Mouse (Mus musculus) Muller cell, postnatal 12 days (primary cell): Measurements from ENCODE around the gene Olfr959.

ENCODE experiments used
- DNase-seq: peaks from one replicate; pipeline ENCODE4 v3.0.0-alpha.2; 2015; ENCODE audit errors: inconsistent ontology term

The Olfr959 gene

DNA sequence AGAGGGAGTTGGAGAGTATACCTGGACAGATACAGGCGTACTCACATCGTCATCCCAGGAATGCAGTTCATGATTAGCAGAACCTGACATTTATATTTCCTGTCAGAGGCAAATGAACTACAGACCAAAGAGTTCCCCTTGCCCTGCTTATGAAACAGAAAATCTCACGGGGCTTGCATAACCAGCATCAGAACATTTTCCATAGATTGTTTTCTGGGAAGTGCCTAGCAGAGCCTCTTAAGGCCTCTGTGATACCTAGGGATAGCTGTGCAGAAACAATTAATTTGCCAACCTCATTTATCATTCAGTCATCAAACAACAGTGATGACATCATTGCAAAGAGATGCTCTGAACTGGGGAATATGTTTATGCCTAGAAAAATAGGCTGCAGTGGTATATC, at the start of gene Olfr959:
Olfr959 (minus strand) TSS at position 101 of the 400 bp plus-strand sequence.
- DNase-seq, result no peak

DNA sequence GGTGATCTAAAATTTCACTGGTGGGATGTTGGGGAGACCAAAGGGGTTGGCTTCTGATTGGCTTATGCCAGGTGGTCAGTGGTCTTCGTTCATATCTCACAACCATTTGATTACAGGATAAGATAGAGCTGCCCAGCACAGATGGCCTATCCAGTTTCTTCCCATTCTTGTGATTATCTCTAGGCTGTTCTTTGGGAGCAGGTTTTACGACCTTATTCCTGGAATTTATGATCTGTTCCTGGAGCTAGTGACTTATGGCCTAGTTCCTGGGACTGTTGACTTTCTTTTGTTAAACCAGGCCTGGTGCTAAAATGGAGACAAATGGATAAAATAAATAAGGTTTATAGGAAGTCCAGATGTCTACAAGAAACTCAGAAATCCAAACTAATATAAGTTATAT, 49.3 kb upstream of the Olfr959 start:
- DNase-seq, result no peak

DNA sequence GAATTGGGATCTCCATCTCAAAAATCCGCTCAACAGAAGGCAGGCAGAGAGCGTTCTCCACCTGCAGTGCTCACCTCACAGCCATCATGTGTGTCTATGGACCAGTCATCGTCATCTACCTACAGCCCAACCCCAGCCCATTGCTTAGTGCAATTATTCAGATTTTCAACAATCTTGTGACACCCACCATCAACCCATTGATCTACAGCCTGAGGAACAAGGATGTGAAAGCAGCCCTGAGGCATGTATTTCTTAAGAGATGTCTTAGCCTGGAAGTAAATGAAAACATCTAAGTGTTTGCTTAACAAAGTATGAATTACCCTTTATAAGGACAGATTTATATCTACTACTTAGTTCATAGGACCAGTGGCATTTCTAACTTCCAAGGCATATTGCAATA, 48.4 kb upstream of the Olfr959 start:
- DNase-seq, result no peak

DNA sequence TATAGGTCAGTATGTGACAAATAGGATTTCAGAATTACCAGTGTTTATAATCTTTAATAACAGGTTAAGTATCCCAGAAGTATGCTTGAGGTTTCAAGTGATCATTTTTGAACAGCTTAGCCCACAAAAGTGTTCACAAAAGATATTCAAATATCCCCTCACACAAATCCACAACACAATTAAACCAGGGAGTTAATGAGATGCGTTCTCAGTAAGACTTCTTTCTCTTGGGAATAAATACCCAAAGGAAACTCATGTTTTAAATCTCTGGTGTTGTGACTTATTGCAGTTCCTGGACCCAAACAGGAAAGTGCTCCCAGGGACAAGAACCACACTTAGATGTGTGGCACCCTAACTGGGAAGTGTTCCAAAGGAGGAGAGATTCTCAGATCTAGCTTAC, 45.7 kb upstream of the Olfr959 start, which contains the start of gene Olfr960:
Olfr960 (plus strand) TSS at position 301 of the 400 bp plus-strand sequence.
- no peak for DNase-seq

DNA sequence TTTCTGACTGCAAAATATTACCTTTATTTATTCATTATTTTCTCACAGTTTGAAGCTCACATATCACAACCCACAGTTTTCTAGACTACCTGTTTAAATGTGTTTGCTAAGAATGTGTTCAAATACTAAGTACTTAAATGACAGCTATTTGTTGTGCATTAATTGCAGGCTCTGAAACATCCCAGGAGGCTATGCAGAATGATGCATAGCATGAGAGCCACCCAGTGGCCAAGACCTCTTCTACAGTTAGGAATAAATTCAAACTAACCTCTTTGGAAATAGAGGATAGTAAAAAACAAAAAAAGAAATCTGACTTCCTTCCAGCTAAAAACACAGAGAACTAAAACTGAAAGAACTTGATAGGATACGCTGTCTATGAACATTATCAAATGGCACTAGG, 36.6 kb upstream of the Olfr959 start:
- DNase-seq, result no peak

DNA sequence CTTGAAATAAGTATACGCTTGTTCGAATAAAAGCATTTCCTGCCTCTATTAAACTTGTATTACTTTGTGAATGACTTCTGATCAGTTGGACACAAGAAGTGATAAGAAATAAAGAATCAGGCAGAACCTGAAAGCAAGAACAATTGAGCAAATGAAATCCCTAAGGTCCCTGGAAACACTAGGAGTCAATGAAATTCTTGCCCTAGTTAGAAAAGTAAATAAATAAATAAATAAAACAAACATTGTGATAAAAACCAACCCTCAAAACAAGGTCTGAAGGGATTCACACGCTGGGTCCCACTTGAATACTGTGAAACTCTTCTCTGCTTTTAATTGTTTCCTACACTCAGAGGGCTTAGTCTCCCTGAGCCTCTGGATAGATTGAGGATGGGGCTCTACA, 35.0 kb upstream of the Olfr959 start, which contains the start of gene Olfr148:
Olfr148 (plus strand) TSS at position 301 of the 400 bp plus-strand sequence.
- no peak for DNase-seq

DNA sequence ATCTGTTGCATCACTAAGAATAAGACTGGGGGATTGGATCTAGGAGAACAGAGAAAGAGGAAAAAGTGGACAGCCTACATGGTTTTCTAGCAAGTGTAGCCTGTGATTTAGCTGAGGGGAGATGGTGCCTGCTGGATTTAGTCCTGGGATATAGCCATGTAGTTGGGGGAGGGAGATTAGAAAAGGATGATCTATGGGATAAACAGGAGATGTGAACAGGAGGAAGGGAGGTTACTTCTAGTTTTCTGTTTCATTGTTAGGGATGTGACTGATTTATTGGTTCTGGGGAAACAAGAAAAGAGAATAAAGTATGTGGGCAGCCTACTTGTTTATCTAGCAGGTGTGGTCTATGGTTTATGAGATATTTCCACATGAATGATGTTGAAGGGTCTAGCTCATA, 33.1 kb upstream of the Olfr959 start:
- DNase-seq, result no peak

DNA sequence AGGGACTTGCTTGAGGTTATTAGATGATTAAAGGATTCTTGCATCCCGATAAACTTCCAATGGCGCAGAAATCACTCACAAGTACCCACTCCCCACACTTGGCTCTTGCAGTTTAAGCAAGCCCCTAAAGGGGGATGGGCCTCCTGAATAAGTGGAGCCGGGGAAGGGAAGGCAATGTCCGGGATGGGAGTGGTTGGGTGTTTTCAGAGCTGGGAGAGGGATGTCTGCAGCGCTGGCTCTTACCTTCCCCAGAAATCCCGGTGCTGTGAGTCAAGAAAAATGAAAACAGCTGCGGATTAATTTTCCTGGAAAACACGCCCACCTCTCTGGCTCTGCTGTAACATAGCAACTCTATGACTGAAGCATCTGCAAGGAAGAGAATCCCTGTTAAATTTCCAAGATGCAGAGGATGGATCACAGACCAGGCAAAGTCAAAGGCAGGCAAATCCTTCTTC, 28.7 kb upstream of the Olfr959 start, which contains the start of gene AW551984:
AW551984 (minus strand) TSS at position 405 of the 455 bp plus-strand sequence.
- peak; percentile 9 for DNase-seq

DNA sequence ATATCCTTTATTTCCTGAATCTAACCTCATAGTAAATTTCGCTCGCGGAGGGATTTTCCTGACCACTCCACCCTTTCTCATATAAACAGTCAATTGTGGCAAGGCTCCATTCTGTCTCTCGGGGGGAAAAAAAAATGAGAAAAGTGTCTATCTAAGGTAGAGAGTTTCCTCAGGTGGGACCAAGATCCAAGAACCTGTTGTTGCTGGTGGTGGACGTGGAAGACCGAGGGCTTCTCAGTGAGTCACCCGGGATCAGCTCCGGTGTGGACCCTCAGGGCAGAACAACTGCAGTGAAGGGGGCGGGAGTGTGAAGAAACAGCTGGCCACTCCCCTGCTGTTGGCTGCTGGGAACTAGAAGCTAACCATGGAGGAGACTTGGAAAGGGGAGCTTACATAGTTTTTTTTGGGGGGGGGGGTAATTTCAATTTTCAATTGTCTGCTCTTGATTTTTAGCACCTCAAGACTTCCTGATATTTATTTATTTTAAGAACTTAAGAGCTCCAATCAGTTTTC, 28.0 kb upstream of the Olfr959 start:
- DNase-seq, result peak; percentile 1

DNA sequence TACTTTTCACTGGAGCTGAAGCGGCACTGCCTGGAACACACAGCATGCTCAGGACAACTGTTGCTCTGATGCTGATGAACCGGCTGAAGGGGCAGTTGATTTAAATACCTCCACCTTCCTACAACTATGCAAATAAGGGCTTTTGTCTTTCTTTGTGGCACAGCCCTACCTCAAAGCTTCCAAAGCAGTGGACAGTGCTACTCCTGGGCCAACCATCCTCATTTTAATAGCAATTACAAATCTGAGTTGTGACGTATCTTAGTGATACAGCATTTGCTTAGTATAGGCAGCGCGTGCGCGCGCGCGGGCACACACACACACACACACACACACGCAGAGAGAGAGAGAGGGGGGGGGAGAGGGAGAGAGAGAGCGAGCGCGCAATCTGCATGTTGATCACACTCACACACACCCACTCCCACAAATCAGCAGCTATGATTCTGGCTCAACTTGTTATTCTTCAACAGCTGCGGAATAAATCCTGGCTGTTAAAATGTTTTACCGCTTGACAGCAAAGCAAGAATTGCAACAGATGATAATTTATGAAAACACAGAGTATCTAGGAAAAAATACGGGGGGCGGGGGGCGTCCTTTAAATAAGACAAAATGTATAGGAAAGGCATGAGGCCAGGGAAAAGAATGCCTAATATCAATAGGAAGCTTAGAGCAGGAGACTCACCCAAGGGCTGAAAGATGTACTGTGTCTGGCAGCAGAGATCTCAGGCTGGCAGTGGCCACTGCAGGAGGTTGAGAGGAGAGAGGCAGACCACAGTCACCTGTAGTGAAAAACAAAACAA, 27.4 kb upstream of the Olfr959 start:
- DNase-seq, result peak; percentile 9

DNA sequence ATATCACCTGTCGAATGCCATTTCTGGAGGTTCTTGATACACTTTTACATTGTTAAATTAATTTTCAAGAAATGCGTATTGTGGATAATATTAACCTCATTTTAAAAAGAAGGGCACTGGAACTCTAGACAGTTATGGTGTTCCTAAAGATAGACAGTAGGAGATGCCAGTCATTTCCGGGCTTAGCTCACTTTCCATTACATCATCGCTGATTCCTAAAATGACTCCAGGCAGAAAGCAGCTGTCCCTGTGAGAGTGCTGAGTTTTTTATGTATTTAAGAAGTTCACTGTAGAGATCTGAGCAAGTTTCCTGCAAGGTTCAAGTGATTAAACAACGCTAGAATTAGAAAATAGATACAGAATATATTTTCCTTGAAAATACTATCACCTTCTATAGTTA, 1.7 kb upstream of the Olfr959 start:
- no peak for DNase-seq

DNA sequence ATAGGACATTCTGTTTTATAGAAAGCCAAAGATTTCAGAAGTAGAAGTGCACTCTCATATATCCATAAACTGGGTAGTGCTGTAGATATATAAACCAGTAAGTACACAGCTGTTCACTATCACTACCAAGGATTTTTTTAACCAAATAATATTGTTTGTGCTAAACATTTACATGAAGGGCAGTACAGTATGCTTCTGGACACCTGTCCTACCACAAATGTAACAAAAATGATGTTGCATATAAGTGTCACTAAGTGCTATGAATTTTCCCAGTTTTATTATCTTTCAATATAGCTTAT, 17.1 kb downstream of the Olfr959 start:
- no peak for DNase-seq

DNA sequence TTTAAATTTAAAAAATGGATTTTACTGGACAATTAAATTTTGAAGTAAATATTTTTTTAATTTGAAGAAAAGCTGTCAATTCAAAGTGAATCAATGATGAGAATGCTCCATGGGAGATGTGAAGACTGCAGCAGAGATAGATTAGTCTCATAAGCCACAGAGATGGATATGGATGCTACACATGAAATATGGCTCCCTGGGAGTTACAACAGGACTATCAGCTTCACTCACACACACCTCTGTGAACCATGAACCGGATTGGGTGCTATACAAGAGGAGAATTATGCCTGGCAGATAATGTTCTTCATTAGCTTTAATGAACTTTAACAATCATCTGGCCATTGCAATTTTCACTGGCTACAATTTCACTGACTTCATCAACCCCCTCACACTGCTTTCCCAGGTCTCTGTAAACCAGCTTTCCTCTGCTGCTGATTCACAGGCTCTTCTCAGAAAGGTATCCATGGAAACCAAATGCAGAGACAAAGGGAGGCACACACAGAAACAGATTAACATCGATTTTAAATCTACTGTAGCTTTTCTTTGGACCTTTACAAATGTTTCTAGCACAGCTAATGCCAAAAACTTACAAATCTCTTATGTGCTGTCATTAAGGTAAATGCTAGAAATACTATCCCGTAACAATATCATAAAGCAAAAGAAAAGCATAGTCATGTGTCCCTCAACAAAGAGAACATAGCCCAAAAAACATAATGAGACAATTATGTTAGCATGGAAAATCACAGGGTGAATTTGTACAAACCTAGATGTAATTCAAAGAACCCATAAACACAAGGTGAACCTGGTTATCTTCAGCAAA, 17.6 kb downstream of the Olfr959 start:
- peak; percentile 24 for DNase-seq

DNA sequence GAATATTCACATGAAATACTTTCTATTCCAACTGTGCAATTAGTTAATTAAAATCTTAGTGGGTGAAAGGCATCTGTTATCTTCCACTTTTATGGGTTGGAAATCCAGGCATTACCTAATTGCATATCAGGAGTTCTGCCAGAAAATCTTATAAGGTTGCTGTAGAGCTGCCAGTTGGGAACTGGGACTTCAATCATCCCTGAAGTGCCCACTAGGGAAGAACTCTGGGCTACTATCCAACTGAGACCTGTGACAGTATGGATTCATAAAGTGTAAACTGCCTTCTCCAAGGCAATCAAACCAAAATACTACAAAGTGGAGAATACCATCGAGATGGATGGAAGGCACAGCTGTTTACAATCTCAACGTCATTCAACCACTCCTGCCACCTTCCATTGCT, 21.4 kb downstream of the Olfr959 start, which contains the start of gene Olfr958:
Olfr958 (minus strand) TSS at position 109 of the 400 bp plus-strand sequence.
- no peak for DNase-seq

DNA sequence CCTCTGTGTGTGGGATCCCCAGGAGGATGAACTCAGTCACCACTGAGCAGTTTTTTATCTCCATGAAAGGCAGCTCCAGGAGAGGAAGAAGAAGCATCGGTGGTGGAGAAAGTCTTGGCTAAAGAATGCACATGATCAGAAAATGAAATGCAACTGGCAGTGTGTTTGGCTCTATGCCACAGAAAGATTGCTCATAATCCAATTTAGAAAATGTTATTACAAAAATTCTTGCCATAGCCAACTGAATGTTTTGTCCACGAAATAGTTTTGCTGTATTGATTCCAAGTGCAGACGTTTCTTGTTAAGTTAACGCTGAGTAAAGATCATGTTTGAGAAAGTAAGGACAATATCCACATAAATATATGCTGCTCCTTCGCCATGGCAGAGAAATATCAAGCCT, 24.6 kb downstream of the Olfr959 start:
- DNase-seq, result peak; percentile 47

DNA sequence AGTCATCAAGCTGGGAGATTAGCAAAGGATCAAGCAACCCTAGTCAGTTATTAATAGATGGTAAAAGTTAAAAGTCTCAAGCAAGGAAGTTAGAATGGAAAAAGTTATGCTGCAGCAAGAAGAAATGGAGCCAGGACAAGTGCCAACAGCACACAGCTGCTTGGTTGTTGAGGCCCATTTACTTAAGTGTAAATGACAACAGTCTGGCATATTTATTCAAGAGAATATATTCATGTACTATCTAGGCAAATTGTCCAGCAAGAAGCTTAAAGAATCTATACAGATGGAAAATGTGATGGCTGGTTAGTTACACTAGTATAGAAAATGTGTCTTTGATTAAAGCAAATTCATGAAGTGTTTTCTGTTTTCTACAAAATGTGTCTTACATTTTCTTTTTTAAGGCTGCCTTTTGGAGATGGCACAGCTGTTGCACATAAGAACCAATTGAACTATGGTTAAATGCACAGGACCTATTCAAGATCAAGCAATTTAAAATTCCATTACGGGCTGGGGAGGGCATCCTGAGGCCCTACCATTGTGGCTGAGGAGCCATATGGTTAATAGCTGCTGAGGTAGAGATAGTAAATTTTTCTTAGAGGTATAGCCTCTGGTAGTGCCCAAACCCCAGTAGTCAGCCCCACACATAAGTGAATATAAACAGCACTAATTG, 51.6 kb downstream of the Olfr959 start:
- no peak for DNase-seq
